Mouse (Mus musculus) hindbrain, embryonic 15.5 days (tissue): ENCODE measurements around the gene Scgb2b20. TPM values are rescaled to one million over a fixed set of nuclear protein-coding genes. Genes with fewer than 3 reads are reported as not detected.
"Not testable (repeated sequence)": the region's sequence is repeated elsewhere in the genome, so short reads cannot be mapped to it uniquely, and the experiment has no call there.

ENCODE experiments used
- ATAC-seq: fragments of 200-750 bp; cut with Nextera tagmentation; 2 replicates; pipeline ENCODE4 v1.8.0; 2017; ENCODE audit warnings: low read depth, moderate number of reproducible peaks, moderate TSS enrichment; ENCODE audit not compliant: low FRiP score
- H3K27ac ChIP-seq: fragments of 300-500 bp; sonication (generic); replicated peaks from 2 replicates; pipeline ENCODE4 v1.5.1; 2015; ENCODE audit warnings: mild to moderate bottlenecking, inconsistent platforms
- H3K27me3 ChIP-seq: fragments of 300-500 bp; sonication (generic); 2 replicates; pipeline ENCODE4 v1.6.1; 2015; ENCODE audit warnings: control low read depth, inconsistent platforms
- H3K36me3 ChIP-seq: fragments of 300-500 bp; sonication (generic); 2 replicates; pipeline ENCODE4 v1.6.1; 2015; ENCODE audit warnings: control low read depth, inconsistent platforms
- H3K4me1 ChIP-seq: fragments of 300-500 bp; sonication (generic); replicated peaks from 2 replicates; pipeline ENCODE4 v1.6.1; 2015; ENCODE audit warnings: control low read depth, inconsistent platforms
- H3K4me2 ChIP-seq: fragments of 300-500 bp; sonication (generic); 2 replicates; pipeline ENCODE4 v1.6.1; 2015; ENCODE audit warnings: moderate library complexity, mild to moderate bottlenecking, inconsistent platforms
- H3K4me3 ChIP-seq: fragments of 300-500 bp; sonication (generic); 2 replicates; pipeline ENCODE4 v1.5.1; 2015; ENCODE audit warnings: mild to moderate bottlenecking, inconsistent platforms
- H3K9ac ChIP-seq: fragments of 300-500 bp; sonication (generic); 2 replicates; pipeline ENCODE4 v1.6.1; 2015; ENCODE audit warnings: inconsistent platforms
- H3K9me3 ChIP-seq: fragments of 300-500 bp; sonication (generic); 2 replicates; pipeline ENCODE4 v1.6.1; 2016; ENCODE audit warnings: control low read depth, inconsistent platforms
- WGBS: fragments of 180-500 bp; shearing (Covaris S2); methylation state at CpG from one replicate; pipeline ENCODE4 v1.1.7; 2015; 5-methylcytosine and 5-hydroxymethylcytosine counted together
- polyA plus RNA-seq: library from polyadenylated mRNA; unstranded; fragments of >200 nt; fragmentation: Nextera tagmentation; extraction: Ambion mirVana; gene quantifications from 2 replicates; pipeline ENCODE4 v1.2.1, GENCODE M21; 2015

Gene Scgb2b20
- polyA plus RNA-seq, result not detected in 2 replicates

- not testable (repeated sequence) for H3K27ac ChIP-seq, H3K36me3 ChIP-seq, H3K9ac ChIP-seq, H3K4me2 ChIP-seq, H3K9me3 ChIP-seq, ATAC-seq, H3K27me3 ChIP-seq, H3K4me3 ChIP-seq, H3K4me1 ChIP-seq
- WGBS, result 88% methylated on average over 2 of the region's 2 CpGs
These were observed at the start of gene Scgb2b20 for GRCm38 (mm10) chr7:33366222-33366621. Scgb2b20 (minus strand) TSS chr7:33366322.

GRCm38 (mm10) chr7:33409681-33410080 lies 43.6 kb upstream of the Scgb2b20 start:
- WGBS, result 41% methylated on average over 1 of the region's 1 CpGs
- not testable (repeated sequence) for ATAC-seq, H3K4me1 ChIP-seq, H3K4me2 ChIP-seq, H3K27me3 ChIP-seq, H3K36me3 ChIP-seq, H3K4me3 ChIP-seq, H3K27ac ChIP-seq, H3K9ac ChIP-seq
- H3K9me3 ChIP-seq, result peaks cover 20% of the 10 kb centered on the region; the same call in 1 of the 2 replicates

- ATAC-seq, result no peak
- H3K4me2 ChIP-seq, result no peak overlapping the region
- H3K9me3 ChIP-seq, result peaks cover 23% of the 10 kb centered on the region; the same call in 1 of the 2 replicates
- no peaks in the 10 kb centered on the region for H3K27me3 ChIP-seq
- no peak overlapping the region for H3K27ac ChIP-seq
- H3K36me3 ChIP-seq, result no peaks in the 10 kb centered on the region
- no peak overlapping the region for H3K4me3 ChIP-seq
- H3K9ac ChIP-seq, result no peak overlapping the region
- 73% methylated on average over 1 of the region's 1 CpGs for WGBS
- H3K4me1 ChIP-seq, result no peaks in the 10 kb centered on the region
These were observed 35.5 kb upstream of the Scgb2b20 start for GRCm38 (mm10) chr7:33401650-33402049.

GRCm38 (mm10) chr7:33399749-33400148 lies 33.6 kb upstream of the Scgb2b20 start:
- not testable (repeated sequence) for H3K4me2 ChIP-seq, H3K27me3 ChIP-seq, H3K4me3 ChIP-seq, ATAC-seq, H3K36me3 ChIP-seq, H3K27ac ChIP-seq, H3K9ac ChIP-seq, H3K4me1 ChIP-seq
- H3K9me3 ChIP-seq, result peaks cover 23% of the 10 kb centered on the region; the same call in 1 of the 2 replicates

GRCm38 (mm10) chr7:33372934-33373333 lies 6.8 kb upstream of the Scgb2b20 start, which contains the start of gene Scgb1b20:
Scgb1b20 (plus strand) TSS chr7:33373234.
- not testable (repeated sequence) for H3K9ac ChIP-seq, H3K27me3 ChIP-seq, H3K27ac ChIP-seq, H3K4me3 ChIP-seq, ATAC-seq, H3K9me3 ChIP-seq, H3K36me3 ChIP-seq, H3K4me1 ChIP-seq, H3K4me2 ChIP-seq
- 81% methylated on average over 4 of the region's 4 CpGs for WGBS

Other genes with a start within 250 kb of the Scgb2b20 start
- gene Scgb2b18, start 192.5 kb downstream of the Scgb2b20 start, polyA plus RNA-seq, result not detected in 2 replicates
- not detected in 2 replicates for gene Scgb1b18, start 180.8 kb downstream of the Scgb2b20 start, polyA plus RNA-seq
- gene Scgb2b19, start 86.0 kb downstream of the Scgb2b20 start, polyA plus RNA-seq, result not detected in 2 replicates
- not detected in 2 replicates for gene Scgb1b19, start 79.0 kb downstream of the Scgb2b20 start, polyA plus RNA-seq
- gene Scgb1b20, start 6.9 kb upstream of the Scgb2b20 start, polyA plus RNA-seq, result not detected in 2 replicates
- not detected in 2 replicates for gene Scgb2b21, start 154.1 kb upstream of the Scgb2b20 start, polyA plus RNA-seq